Comparison of ENCODE assay signal across 8 mouse cellular contexts in genomic region chr1:183345817-183346195, GRCm38 (mm10). TPM values are rescaled to one million over a fixed set of nuclear protein-coding genes. Genes with fewer than 3 reads are reported as not detected.
DNase-seq lines count a peak whose midpoint lies in the region; ATAC-seq and TF ChIP-seq lines count a peak whose summit lies in the region.

No protein-coding gene starts in this region.

- DNase-seq in gastrocnemius, adult 2 months = no peak
- DNase-seq in gastrocnemius, postnatal 10 days = no peak
- peak; percentile 15 for DNase-seq in 416B (ENCODE audit: low read depth)
- DNase-seq in right cerebral cortex, postnatal 10 days (ENCODE audit: low spot score in 2 of 2) = no peak
- no peak for DNase-seq in ovary, adult 18-20 months (ENCODE audit: low spot score)
- no peak for DNase-seq in cerebellum, postnatal 36 days

- no peaks in the 10 kb centered on the region for H3K9me3 ChIP-seq in forebrain, embryonic 13.5 days (replicated peaks)
- H3K9me3 ChIP-seq in liver, embryonic 15.5 days (replicated peaks) = no peaks in the 10 kb centered on the region

- WGBS in forebrain, embryonic 13.5 days = 11% methylated on average over 10 of the region's 10 CpGs
- WGBS in liver, embryonic 15.5 days (ENCODE audit: insufficient replicate concordance) = 8% methylated on average over 10 of the region's 10 CpGs

- H3K27me3 ChIP-seq in forebrain, embryonic 13.5 days = no peaks in the 10 kb centered on the region
- H3K27me3 ChIP-seq in liver, embryonic 15.5 days = no peaks in the 10 kb centered on the region

- peak overlapping the region; percentile 99 for H3K4me3 ChIP-seq in gastrocnemius, adult 2 months
- H3K4me3 ChIP-seq in forebrain, embryonic 13.5 days = peak overlapping the region; percentile 98
- peak overlapping the region; percentile 88 for H3K4me3 ChIP-seq in liver, embryonic 15.5 days (replicated peaks)

- peaks cover 15% of the 10 kb centered on the region for H3K4me1 ChIP-seq in forebrain, embryonic 13.5 days
- peaks cover 18% of the 10 kb centered on the region for H3K4me1 ChIP-seq in liver, embryonic 15.5 days (replicated peaks)

- intact Hi-C loops in gastrocnemius, adult 2 months (cut with DNase I) = no loop called here

- H3K36me3 ChIP-seq in forebrain, embryonic 13.5 days (ENCODE audit: poor library complexity, severe bottlenecking) = peaks cover 42% of the 10 kb centered on the region
- H3K36me3 ChIP-seq in liver, embryonic 15.5 days (replicated peaks) = peaks cover 18% of the 10 kb centered on the region

- peak overlapping the region; percentile 97 for H3K27ac ChIP-seq in gastrocnemius, adult 2 months
- peak overlapping the region; percentile 80 for H3K27ac ChIP-seq in forebrain, embryonic 13.5 days
- H3K27ac ChIP-seq in liver, embryonic 15.5 days (replicated peaks) = peak overlapping the region; percentile 95; the same call in 1 of the 2 replicates

- H3K4me2 ChIP-seq in forebrain, embryonic 13.5 days = peak overlapping the region; percentile 72
- H3K4me2 ChIP-seq in liver, embryonic 15.5 days = peak overlapping the region; percentile 82

- peak overlapping the region; percentile 93 for H3K9ac ChIP-seq in forebrain, embryonic 13.5 days
- H3K9ac ChIP-seq in liver, embryonic 15.5 days = peak overlapping the region; percentile 91

- no peak for TF ChIP-seq CTCF in gastrocnemius, adult 2 months (IDR thresholded peaks at IDR 0.05)

- ATAC-seq in forebrain, embryonic 13.5 days = no peak
- ATAC-seq in liver, embryonic 15.5 days (ENCODE audit: insufficient read depth) = no peak

RNA-seq across cellular contexts. Expression of gene Mia3, which starts 23.5 kb away (rescaled TPM):
- 100 to 1,000 TPM; 169 to 229 TPM for total RNA-seq in gastrocnemius, adult 2 months (2021)
- total RNA-seq in gastrocnemius, postnatal 10 days (2021) = 100 to 1,000 TPM; 105 to 133 TPM
- 90.0 and 98.0 TPM in 2 replicates for polyA plus RNA-seq in forebrain, embryonic 13.5 days (2015; fragmentation: Nextera tagmentation; extraction: Ambion mirVana)
- 27.0 and 27.5 TPM in 2 replicates for polyA plus RNA-seq in liver, embryonic 15.5 days (2015; fragmentation: Nextera tagmentation; extraction: Ambion mirVana)

RNA-seq across cellular contexts. Expression of gene Taf1a, which starts 43.0 kb away (rescaled TPM):
- 1 to 10 TPM; 6.1 to 7.3 TPM for total RNA-seq in gastrocnemius, adult 2 months (2021)
- 1 to 10 TPM; 4.4 to 7.1 TPM for total RNA-seq in gastrocnemius, postnatal 10 days (2021)
- 18.6 and 19.1 TPM in 2 replicates for polyA plus RNA-seq in forebrain, embryonic 13.5 days (2015; fragmentation: Nextera tagmentation; extraction: Ambion mirVana)
- 4.0 and 4.1 TPM in 2 replicates for polyA plus RNA-seq in liver, embryonic 15.5 days (2015; fragmentation: Nextera tagmentation; extraction: Ambion mirVana)

RNA-seq across cellular contexts. Expression of gene Brox, which starts 48.7 kb away (rescaled TPM):
- total RNA-seq in gastrocnemius, adult 2 months (2021) = 10 to 100 TPM; 17.2 to 22.7 TPM
- total RNA-seq in gastrocnemius, postnatal 10 days (2021) = 10 to 100 TPM; 27.0 to 31.5 TPM
- 78.6 and 81.2 TPM in 2 replicates for polyA plus RNA-seq in forebrain, embryonic 13.5 days (2015; fragmentation: Nextera tagmentation; extraction: Ambion mirVana)
- 18.3 and 18.5 TPM in 2 replicates for polyA plus RNA-seq in liver, embryonic 15.5 days (2015; fragmentation: Nextera tagmentation; extraction: Ambion mirVana)

RNA-seq across cellular contexts. Expression of gene Aida, which starts 49.4 kb away (rescaled TPM):
- 10 to 100 TPM; 16.6 to 21.9 TPM for total RNA-seq in gastrocnemius, adult 2 months (2021)
- 10 to 100 TPM; 32.6 to 38.6 TPM for total RNA-seq in gastrocnemius, postnatal 10 days (2021)
- 47.3 and 49.5 TPM in 2 replicates for polyA plus RNA-seq in forebrain, embryonic 13.5 days (2015; fragmentation: Nextera tagmentation; extraction: Ambion mirVana)
- polyA plus RNA-seq in liver, embryonic 15.5 days (2015; fragmentation: Nextera tagmentation; extraction: Ambion mirVana) = 16.2 and 17.5 TPM in 2 replicates
